Mouse (Mus musculus) ES-CJ7 (cell line): ENCODE results near the gene Myl9.

Experiments
- DNase-seq: peaks from one replicate; pipeline ENCODE4 v3.0.0; 2011; ENCODE audit warnings: low read depth, low spot score

Myl9 gene

GRCm38 (mm10) chr2:156764022-156764421 lies 11.2 kb upstream of the Myl9 start:
- no peak for DNase-seq

- DNase-seq = no peak
These were observed 10.5 kb upstream of the Myl9 start for GRCm38 (mm10) chr2:156764747-156765146.

- DNase-seq = no peak
These were observed 9.6 kb upstream of the Myl9 start for GRCm38 (mm10) chr2:156765593-156765992.

GRCm38 (mm10) chr2:156766227-156767019 lies 8.8 kb upstream of the Myl9 start:
- no peak for DNase-seq

GRCm38 (mm10) chr2:156767108-156767507 lies 8.1 kb upstream of the Myl9 start:
- no peak for DNase-seq

GRCm38 (mm10) chr2:156769274-156769673 lies 5.9 kb upstream of the Myl9 start:
- no peak for DNase-seq

GRCm38 (mm10) chr2:156773470-156773869 lies 1.8 kb upstream of the Myl9 start:
- DNase-seq = no peak

GRCm38 (mm10) chr2:156774035-156774737 lies 1.0 kb upstream of the Myl9 start:
- DNase-seq = no peak

- no peak for DNase-seq
These were observed 525 bp downstream of the Myl9 start for GRCm38 (mm10) chr2:156775455-156776435.

- no peak for DNase-seq
These were observed 1.7 kb downstream of the Myl9 start for GRCm38 (mm10) chr2:156776907-156777306.

GRCm38 (mm10) chr2:156777326-156778004 lies 2.2 kb downstream of the Myl9 start:
- no peak for DNase-seq

- no peak for DNase-seq
These were observed 3.4 kb downstream of the Myl9 start for GRCm38 (mm10) chr2:156778571-156778970.

- DNase-seq = no peak
These were observed 3.8 kb downstream of the Myl9 start for GRCm38 (mm10) chr2:156779036-156779435.

GRCm38 (mm10) chr2:156779488-156779887 lies 4.3 kb downstream of the Myl9 start:
- no peak for DNase-seq

- DNase-seq = no peak
These were observed 4.9 kb downstream of the Myl9 start for GRCm38 (mm10) chr2:156780129-156780528.

- peak; percentile 59 for DNase-seq
These were observed 5.5 kb downstream of the Myl9 start for GRCm38 (mm10) chr2:156780752-156781151.

- no peak for DNase-seq
These were observed 6.1 kb downstream of the Myl9 start for GRCm38 (mm10) chr2:156781281-156781680.

GRCm38 (mm10) chr2:156781836-156782480 lies 6.7 kb downstream of the Myl9 start:
- peak; percentile 60 for DNase-seq

GRCm38 (mm10) chr2:156782481-156783348 lies 7.5 kb downstream of the Myl9 start:
- no peak for DNase-seq

GRCm38 (mm10) chr2:156783349-156783728 lies 8.1 kb downstream of the Myl9 start:
- DNase-seq = no peak
